Mouse (Mus musculus) liver, adult 2 months (tissue): ENCODE measurements around the gene Ssmem1. TPM values are rescaled to one million over a fixed set of nuclear protein-coding genes. Genes with fewer than 3 reads are reported as not detected.

Experiments
- DNase-seq: peaks from one replicate; pipeline ENCODE4 v3.0.0-alpha.2; 2011; ENCODE audit warnings: low read depth, low spot score; ENCODE audit errors: extremely low read depth
- H3K27ac ChIP-seq: fragments of 200-500 bp; replicated peaks from 2 replicates; pipeline ENCODE4 v1.5.1; 2012; ENCODE audit warnings: low read depth, mild to moderate bottlenecking, control low read depth, inconsistent platforms, low read length; ENCODE audit not compliant: insufficient read depth
- H3K27me3 ChIP-seq: fragments of 200-500 bp; 2 replicates; pipeline ENCODE4 v1.6.1; 2012; ENCODE audit warnings: mild to moderate bottlenecking, moderate library complexity, low read length, inconsistent platforms; ENCODE audit not compliant: control insufficient read depth, insufficient read depth
- H3K36me3 ChIP-seq: fragments of 200-500 bp; 2 replicates; pipeline ENCODE4 v1.6.1; 2012; ENCODE audit warnings: low read length, inconsistent platforms; ENCODE audit not compliant: control insufficient read depth, insufficient read depth
- H3K4me1 ChIP-seq: fragments of 200-500 bp; 2 replicates; pipeline ENCODE4 v1.6.1; 2011; ENCODE audit warnings: low read length; ENCODE audit not compliant: control insufficient read depth, insufficient read depth
- H3K4me3 ChIP-seq: fragments of 200-500 bp; 2 replicates; pipeline ENCODE4 v1.5.1; 2011; ENCODE audit warnings: low read depth, mild to moderate bottlenecking, control low read depth, low read length, moderate library complexity; ENCODE audit not compliant: insufficient read depth
- H3K79me2 ChIP-seq: fragments of 200-500 bp; 2 replicates; pipeline ENCODE4 v1.6.1; 2012; ENCODE audit warnings: inconsistent platforms, mild to moderate bottlenecking, low read length, moderate library complexity; ENCODE audit not compliant: control insufficient read depth, insufficient read depth
- H3K9ac ChIP-seq: fragments of 200-500 bp; 2 replicates; pipeline ENCODE4 v1.6.1; 2012; ENCODE audit warnings: low read depth, mild to moderate bottlenecking, control low read depth, inconsistent platforms, low read length
- CTCF ChIP-seq: fragments of 200-500 bp; IDR thresholded peaks from 2 replicates; pipeline ENCODE4 v1.5.1; 2011; ENCODE audit warnings: low read depth, low read length, control low read depth
- POLR2A ChIP-seq: fragments of 200-500 bp; IDR thresholded peaks from 2 replicates; pipeline ENCODE4 v1.6.1; 2011; ENCODE audit warnings: low read length, control low read depth; ENCODE audit not compliant: insufficient read depth; ENCODE audit errors: extremely low read depth
- WGBS: fragments of 180-500 bp; shearing (Covaris S2); methylation state at CpG from one replicate; pipeline ENCODE4 v1.1.7; 2018; 5-methylcytosine and 5-hydroxymethylcytosine counted together
- polyA plus RNA-seq: library from polyadenylated mRNA; depleted of rRNA; stranded (reverse); fragments of >200 nt; gene quantifications from 2 replicates; pipeline ENCODE4 v1.2.3, GENCODE M21; 2012
- total RNA-seq: library from RNA; depleted of rRNA; stranded (reverse); fragments of >200 nt; gene quantifications from 2 replicates; pipeline ENCODE4 v1.2.3, GENCODE M21; 2014

Ssmem1 gene
- total and polyA plus RNA-seq, 2 experiments: not detected

DNA sequence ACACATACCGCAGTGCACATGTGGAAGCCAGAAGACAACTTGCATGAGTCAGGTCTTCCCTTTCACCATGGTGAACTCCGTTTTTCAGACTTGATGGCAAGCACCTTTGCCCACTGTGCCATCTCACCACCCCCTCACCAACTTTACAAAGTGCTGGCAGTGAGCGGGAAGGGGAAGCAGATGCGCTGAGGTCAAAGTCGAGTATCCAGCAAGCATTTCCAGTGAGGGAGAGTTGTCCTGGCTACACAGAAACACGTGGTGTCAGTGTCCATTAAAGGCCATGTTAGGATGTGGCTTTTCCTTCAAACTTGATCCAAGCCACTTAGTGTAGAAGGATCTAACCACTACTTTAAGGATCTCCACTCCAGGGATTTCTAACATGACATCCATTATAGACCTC lies 31.9 kb upstream of the Ssmem1 start:
- H3K36me3 ChIP-seq: peaks cover 12% of the 10 kb centered on the region; the same call in 1 of the 2 replicates
- no peak overlapping the region for H3K4me3 ChIP-seq
- no peak overlapping the region for H3K9ac ChIP-seq
- 0 out of 2 replicates have a peak overlapping the region, but pooled peaks have one; percentile 20 for H3K27ac ChIP-seq
- no peak for TF ChIP-seq CTCF
- no peak for TF ChIP-seq POLR2A
- no peaks in the 10 kb centered on the region for H3K79me2 ChIP-seq
- peaks cover 12% of the 10 kb centered on the region for H3K4me1 ChIP-seq
- DNase-seq: peak; percentile 63
- H3K27me3 ChIP-seq: no peaks in the 10 kb centered on the region
- 33% methylated on average over 6 of the region's 6 CpGs for WGBS

DNA sequence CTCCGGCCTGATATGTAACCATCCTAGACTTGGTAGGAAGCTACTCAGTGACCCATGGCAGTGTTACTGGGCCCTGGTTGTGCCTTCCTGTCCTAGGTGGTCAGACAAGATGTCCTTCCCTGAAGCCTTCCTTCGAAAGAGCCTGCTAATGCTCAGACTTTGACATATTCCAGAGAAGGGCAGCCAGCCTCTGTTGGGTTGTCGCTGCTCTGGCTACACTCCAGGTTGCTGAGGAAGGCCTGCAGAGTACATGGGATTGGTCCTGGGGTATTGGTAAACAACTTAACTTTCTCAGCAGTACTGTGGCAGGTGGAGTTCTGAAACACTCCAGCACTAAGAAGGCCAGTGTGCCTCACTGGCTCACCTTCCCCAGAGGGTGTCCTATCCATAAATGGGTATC lies 30.2 kb upstream of the Ssmem1 start:
- Histone ChIP-seq H3K9ac (no peak overlapping the region), H3K79me2 (no peaks in the 10 kb centered on the region), H3K36me3 (peaks cover 22% of the 10 kb centered on the region), H3K27me3 (no peaks in the 10 kb centered on the region), H3K4me3 (no peak overlapping the region), H3K27ac (no peak overlapping the region), H3K4me1 (peaks cover 12% of the 10 kb centered on the region)
- DNase-seq: no peak
- WGBS: 90% methylated on average over 3 of the region's 3 CpGs
- TF ChIP-seq CTCF (no peak), POLR2A (no peak)

DNA sequence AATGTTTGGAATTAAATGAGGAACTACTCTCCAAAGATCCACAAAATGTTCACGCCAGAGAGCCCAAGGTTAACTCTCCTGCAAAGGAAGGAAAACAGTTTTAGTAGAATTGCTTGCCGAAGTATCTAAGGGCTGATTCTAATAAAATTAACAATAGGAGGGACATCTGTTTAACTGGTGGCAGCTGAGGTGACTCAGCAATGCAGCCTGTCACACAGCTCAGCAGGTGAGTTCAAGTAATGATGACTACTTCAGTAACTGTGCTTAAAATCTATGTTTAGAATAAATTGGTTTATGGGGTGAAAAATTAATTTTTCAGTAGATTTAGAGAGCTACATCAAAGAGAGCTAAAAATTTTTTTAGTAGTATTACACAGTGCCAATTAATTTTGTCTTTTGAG lies 26.7 kb upstream of the Ssmem1 start:
- peaks cover 42% of the 10 kb centered on the region for H3K36me3 ChIP-seq
- H3K27ac ChIP-seq: no peak overlapping the region
- 93% methylated on average over 2 of the region's 2 CpGs for WGBS
- no peak overlapping the region for H3K9ac ChIP-seq
- no peak overlapping the region for H3K4me3 ChIP-seq
- no peaks in the 10 kb centered on the region for H3K79me2 ChIP-seq
- TF ChIP-seq POLR2A: no peak
- no peak for TF ChIP-seq CTCF
- DNase-seq: no peak
- H3K4me1 ChIP-seq: peaks cover 5% of the 10 kb centered on the region
- H3K27me3 ChIP-seq: no peaks in the 10 kb centered on the region

DNA sequence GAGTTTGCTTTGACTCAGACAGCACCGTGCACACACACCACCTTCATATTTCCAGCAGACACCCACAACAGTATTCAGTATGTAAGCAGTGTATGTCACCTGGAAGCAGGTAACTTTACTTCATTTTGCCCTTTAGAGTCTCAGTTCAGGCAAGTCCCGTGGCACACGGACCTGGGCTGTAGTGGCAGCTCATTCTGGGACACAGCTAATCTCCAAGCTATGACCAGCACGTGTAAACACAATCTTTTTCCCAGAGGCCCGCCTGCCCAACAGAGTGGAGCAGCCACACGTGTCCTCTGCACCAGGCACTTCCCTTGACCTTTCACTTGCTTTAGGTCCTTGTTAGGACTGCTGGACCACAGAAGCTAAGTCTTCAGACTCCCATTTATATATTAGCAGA lies 23.1 kb upstream of the Ssmem1 start:
- Histone ChIP-seq H3K27me3 (no peaks in the 10 kb centered on the region), H3K27ac (no peak overlapping the region), H3K4me1 (no peaks in the 10 kb centered on the region), H3K9ac (no peak overlapping the region), H3K36me3 (peaks cover 58% of the 10 kb centered on the region), H3K4me3 (no peak overlapping the region), H3K79me2 (no peaks in the 10 kb centered on the region)
- TF ChIP-seq POLR2A (no peak), CTCF (no peak)
- DNase-seq: no peak
- 81% methylated on average over 6 of the region's 6 CpGs for WGBS

DNA sequence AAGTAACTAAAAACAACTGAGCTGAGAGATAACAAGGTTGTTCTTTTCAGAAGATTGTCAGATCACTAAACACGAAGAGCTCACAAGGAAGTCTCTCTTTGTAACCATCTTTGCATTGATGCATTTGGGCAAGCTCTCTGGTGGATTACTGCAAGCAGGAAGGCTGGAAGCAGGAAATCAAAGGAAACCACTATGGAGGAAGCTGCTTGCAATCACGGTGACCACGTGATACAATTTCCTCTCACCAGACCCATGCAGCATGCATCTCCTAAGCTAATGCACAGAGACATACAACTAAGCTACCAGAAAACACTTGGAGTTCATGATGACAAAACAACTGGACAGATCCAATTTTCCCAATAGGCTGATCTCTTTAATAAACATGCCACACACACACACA lies 10.6 kb upstream of the Ssmem1 start:
- Histone ChIP-seq H3K9ac (no peak overlapping the region), H3K4me3 (no peak overlapping the region), H3K4me1 (no peaks in the 10 kb centered on the region), H3K36me3 (peaks cover 44% of the 10 kb centered on the region), H3K79me2 (no peaks in the 10 kb centered on the region), H3K27me3 (no peaks in the 10 kb centered on the region), H3K27ac (no peak overlapping the region)
- WGBS: 71% methylated on average over 3 of the region's 3 CpGs
- TF ChIP-seq POLR2A: no peak
- TF ChIP-seq CTCF: no peak
- peak; percentile 6 for DNase-seq

DNA sequence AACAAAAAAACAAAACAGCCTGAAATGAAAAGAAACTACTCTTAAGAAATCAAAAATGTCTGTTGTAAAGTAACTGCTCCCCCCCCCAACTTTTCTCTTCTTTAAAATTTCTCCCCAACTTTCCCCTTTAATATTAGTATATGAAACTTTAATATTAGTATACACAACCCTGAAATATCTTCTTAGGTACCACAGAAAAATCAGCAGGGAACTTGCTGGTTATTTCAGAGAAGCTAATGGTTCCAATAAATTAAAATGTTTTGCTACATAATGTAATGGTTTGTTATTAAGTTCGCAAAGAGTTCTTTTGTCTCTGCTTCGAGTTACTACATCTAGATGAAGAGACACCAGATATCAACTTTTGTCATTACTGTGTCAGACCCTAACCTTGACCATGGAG lies 825 bp upstream of the Ssmem1 start:
- Histone ChIP-seq H3K27ac (peak overlapping the region; percentile 71; the same call in 1 of the 2 replicates), H3K4me1 (peaks cover 3% of the 10 kb centered on the region; the same call in 1 of the 2 replicates), H3K27me3 (no peaks in the 10 kb centered on the region), H3K4me3 (peak overlapping the region; percentile 65), H3K9ac (peak overlapping the region; percentile 71), H3K36me3 (peaks cover 10% of the 10 kb centered on the region; the same call in 1 of the 2 replicates), H3K79me2 (no peaks in the 10 kb centered on the region)
- WGBS: 5% methylated on average over 2 of the region's 2 CpGs
- TF ChIP-seq CTCF (no peak), POLR2A (no peak)
- DNase-seq: no peak
